Mouse (Mus musculus) c-Kit-positive CD71-positive TER-119-positive erythroid progenitor cells, embryonic 14.5 days (primary cell): Measurements from ENCODE around the gene Gm6034.
"Not testable (repeated sequence)": the region's sequence is repeated elsewhere in the genome, so short reads cannot be mapped to it uniquely, and the experiment has no call there.

Source experiments
- DNase-seq: peaks from one replicate; pipeline ENCODE4 v3.0.0-alpha.2; 2013; ENCODE audit warnings: low spot score

Gene Gm6034

DNA sequence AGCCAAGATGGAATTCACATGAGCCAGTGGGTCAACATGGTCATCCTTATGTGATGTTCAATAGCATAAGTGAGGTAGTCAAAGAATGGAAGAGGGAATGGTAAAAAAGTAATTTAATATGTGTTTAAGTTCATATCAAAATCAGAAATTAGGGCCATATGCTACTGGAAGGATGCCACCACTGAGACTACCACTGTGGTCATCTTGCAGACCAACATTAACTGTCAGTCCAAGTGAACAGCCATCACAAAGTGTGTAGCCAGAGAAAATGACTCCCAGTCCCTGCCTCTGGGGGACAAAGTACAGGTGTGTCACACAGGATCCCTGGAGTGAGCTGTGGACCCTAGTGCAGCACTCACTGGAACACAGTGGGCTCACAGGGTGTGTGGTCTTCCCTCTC is 39.1 kb downstream of the Gm6034 start:
- not testable (repeated sequence) for DNase-seq

- not testable (repeated sequence) for DNase-seq
These were observed 39.9 kb downstream of the Gm6034 start for GRCm38 (mm10) chr17:36082519-36083232.

DNA sequence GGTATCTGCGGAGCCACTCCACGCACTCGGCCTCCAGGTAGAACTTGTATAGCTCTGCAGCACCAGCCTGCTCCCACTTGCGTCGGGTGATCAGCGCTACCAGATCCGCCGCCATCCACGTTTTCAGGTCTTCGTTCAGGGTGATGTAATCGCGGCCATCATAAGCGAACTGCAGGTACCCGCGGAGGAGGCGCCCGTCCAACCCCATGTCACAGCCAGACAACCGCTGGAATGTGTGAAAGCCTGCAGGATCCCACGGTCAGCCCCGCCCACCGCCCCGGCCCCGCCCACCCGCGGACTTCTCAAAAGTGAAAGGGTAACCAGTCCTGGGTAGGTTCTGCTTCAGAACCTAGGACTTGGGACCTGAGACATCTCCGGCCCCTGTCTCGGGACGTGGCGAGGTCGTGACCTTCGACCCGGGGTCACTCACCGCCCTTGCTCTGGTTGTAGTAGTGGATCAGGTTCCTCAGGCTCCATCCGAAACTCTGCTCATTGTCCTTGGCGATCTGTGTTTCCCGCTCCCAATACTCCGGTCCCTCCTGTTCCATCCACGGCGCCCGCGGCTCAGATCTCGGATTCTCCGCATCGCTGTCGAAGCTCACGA is 40.6 kb downstream of the Gm6034 start:
- DNase-seq, result no peak

- no peak for DNase-seq
These were observed 41.2 kb downstream of the Gm6034 start for GRCm38 (mm10) chr17:36083870-36084451.

DNA sequence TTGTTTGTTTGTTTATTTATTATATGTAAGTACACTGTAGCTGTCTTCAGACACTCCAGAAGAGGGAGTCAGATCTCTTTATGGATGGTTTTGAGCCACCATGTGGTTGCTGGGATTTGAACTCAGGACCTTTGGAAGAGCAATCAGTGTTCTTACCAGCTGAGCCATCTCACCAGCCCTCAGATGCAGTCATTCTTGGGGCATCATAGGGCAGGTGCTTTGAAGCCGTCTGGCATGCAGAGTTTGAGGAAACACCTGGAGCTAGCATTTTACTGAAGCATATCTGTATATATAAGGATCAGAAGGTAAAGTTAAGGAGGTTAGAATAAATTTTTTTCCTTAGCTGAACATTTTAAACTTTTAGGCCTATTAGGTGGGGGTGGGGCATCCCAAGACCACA is 43.2 kb downstream of the Gm6034 start:
- not testable (repeated sequence) for DNase-seq

DNA sequence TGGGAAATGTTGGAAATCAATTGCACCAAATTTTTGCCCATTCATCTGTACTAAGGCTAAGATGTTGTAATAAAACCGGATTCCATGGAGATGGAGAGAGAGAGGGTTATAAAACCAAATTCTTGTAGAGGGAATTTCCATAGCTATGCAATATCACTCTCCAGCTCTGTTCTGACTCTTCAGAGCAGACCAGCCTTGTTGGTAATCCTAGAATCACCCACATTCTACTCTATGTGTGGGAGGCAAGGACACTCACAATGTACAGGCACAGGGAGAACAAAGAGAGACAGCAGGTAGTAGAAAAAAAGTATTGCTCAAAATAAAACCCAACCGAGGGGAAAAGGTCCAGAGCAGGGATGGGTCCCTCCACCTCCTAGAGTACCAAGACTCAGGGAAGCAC is 49.2 kb downstream of the Gm6034 start:
- DNase-seq, result not testable (repeated sequence)

GRCm38 (mm10) chr17:36092520-36092919 is 49.8 kb downstream of the Gm6034 start:
- not testable (repeated sequence) for DNase-seq

- no peak for DNase-seq
These were observed 51.2 kb downstream of the Gm6034 start for GRCm38 (mm10) chr17:36093936-36094335.

DNA sequence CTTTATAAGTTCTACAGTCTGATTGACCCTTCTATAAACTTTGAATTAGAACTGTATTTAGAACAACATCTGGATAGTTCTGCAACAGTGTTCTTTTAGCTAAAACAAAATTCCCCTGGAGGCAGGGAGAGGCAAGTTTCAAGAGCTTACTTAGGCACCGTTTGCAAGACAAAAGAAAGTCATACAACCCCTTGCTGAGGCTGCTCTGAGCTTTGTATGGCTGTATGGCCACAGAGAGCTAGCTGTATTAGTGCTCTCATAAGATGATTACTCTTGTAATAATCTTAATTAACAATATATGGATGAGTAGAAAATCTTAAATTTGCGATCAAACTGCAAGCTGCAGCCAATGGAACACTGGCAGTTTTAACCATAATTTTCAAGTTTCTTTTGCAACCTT is 56.8 kb downstream of the Gm6034 start:
- not testable (repeated sequence) for DNase-seq

GRCm38 (mm10) chr17:36102091-36102490 is 59.3 kb downstream of the Gm6034 start:
- DNase-seq, result not testable (repeated sequence)
